Mouse (Mus musculus) liver, embryonic 14.5 days (tissue): ENCODE measurements at regions not wholly inside any gene's neighbourhood (a gene's known extent, or its start where the extent isn't known, plus 50 kb on each side); places are given as distances from the start of the nearest gene placed in this dataset.

Experiments used
- CTCF ChIP-seq: IDR thresholded peaks from 2 replicates; pipeline ENCODE4 v1.5.1; 2016; ENCODE audit warnings: antibody characterized with exemption, low read depth, control low read depth
- EP300 ChIP-seq: IDR thresholded peaks from 2 replicates; pipeline ENCODE4 v1.6.1; 2016; ENCODE audit warnings: antibody characterized with exemption, low read depth

- no peak for TF ChIP-seq CTCF
- TF ChIP-seq EP300: no peak
Measured at GRCm38 (mm10) chr2:38439191-38439590, 72.3 kb upstream of the Nek6 start.
